Mouse (Mus musculus) erythroblast, embryonic 14.5 days (primary cell): Measurements from ENCODE around the gene Dlg2. TPM values are rescaled to one million over a fixed set of nuclear protein-coding genes. Genes with fewer than 3 reads are reported as not detected.

Experiments
- H3K27me3 ChIP-seq: 2 replicates; pipeline ENCODE4 v1.6.1; 2012; ENCODE audit warnings: inconsistent platforms; ENCODE audit not compliant: control insufficient read depth
- H3K36me3 ChIP-seq: 2 replicates; pipeline ENCODE4 v1.6.1; 2012; ENCODE audit warnings: mild to moderate bottlenecking, inconsistent platforms; ENCODE audit not compliant: control insufficient read depth
- H3K4me1 ChIP-seq: 2 replicates; pipeline ENCODE4 v1.6.1; 2012; ENCODE audit warnings: inconsistent platforms; ENCODE audit not compliant: control insufficient read depth
- H3K4me3 ChIP-seq: replicated peaks from 2 replicates; pipeline ENCODE3; 2012; ENCODE audit warnings: moderate library complexity, mild to moderate bottlenecking, inconsistent platforms
- H3K9me3 ChIP-seq: 2 replicates; pipeline ENCODE4 v1.6.1; 2012; ENCODE audit warnings: low read length, inconsistent platforms, mixed read lengths; ENCODE audit not compliant: control insufficient read depth
- GATA1 ChIP-seq: IDR thresholded peaks from 2 replicates; pipeline ENCODE4 v1.6.1; 2012; ENCODE audit warnings: low read length, inconsistent platforms, mixed read lengths
- TAL1 ChIP-seq: IDR thresholded peaks from 3 replicates; pipeline ENCODE4 v1.6.1; 2012; ENCODE audit warnings: low read length, inconsistent platforms, mixed read lengths
- polyA plus RNA-seq: library from polyadenylated mRNA; stranded (reverse); fragments of >175 nt; gene quantifications from 2 replicates; pipeline ENCODE4 v1.2.3, GENCODE M21; 2012

Gene Dlg2
- polyA plus RNA-seq, 1 experiment = not detected

GRCm38 (mm10) chr7:91674401-91674800, 1197.9 kb downstream of the Dlg2 start:
- Histone ChIP-seq H3K27me3 (no peaks in the 10 kb centered on the region), H3K4me3 (no peak overlapping the region), H3K36me3 (no peaks in the 10 kb centered on the region), H3K4me1 (no peaks in the 10 kb centered on the region), H3K9me3 (no peaks in the 10 kb centered on the region)
- TF ChIP-seq TAL1 (no peak), GATA1 (no peak)

- Histone ChIP-seq H3K9me3 (no peaks in the 10 kb centered on the region), H3K4me3 (no peak overlapping the region), H3K27me3 (no peaks in the 10 kb centered on the region), H3K4me1 (no peaks in the 10 kb centered on the region), H3K36me3 (no peaks in the 10 kb centered on the region)
- no peak for TF ChIP-seq GATA1
- no peak for TF ChIP-seq TAL1
Measured at GRCm38 (mm10) chr7:91677934-91678333, 1201.5 kb downstream of the Dlg2 start.

GRCm38 (mm10) chr7:91687930-91688329, 1211.5 kb downstream of the Dlg2 start:
- Histone ChIP-seq H3K36me3 (no peaks in the 10 kb centered on the region), H3K4me3 (no peak overlapping the region), H3K4me1 (no peaks in the 10 kb centered on the region), H3K27me3 (no peaks in the 10 kb centered on the region), H3K9me3 (no peaks in the 10 kb centered on the region)
- TF ChIP-seq GATA1 (no peak), TAL1 (no peak)

GRCm38 (mm10) chr7:91689829-91690228, 1213.4 kb downstream of the Dlg2 start:
- Histone ChIP-seq H3K27me3 (no peaks in the 10 kb centered on the region), H3K9me3 (no peaks in the 10 kb centered on the region), H3K4me1 (no peaks in the 10 kb centered on the region), H3K4me3 (no peak overlapping the region), H3K36me3 (no peaks in the 10 kb centered on the region)
- no peak for TF ChIP-seq TAL1
- no peak for TF ChIP-seq GATA1

GRCm38 (mm10) chr7:91709853-91710252, 1233.4 kb downstream of the Dlg2 start:
- TF ChIP-seq GATA1 (no peak), TAL1 (no peak)

GRCm38 (mm10) chr7:91711184-91711583, 1234.7 kb downstream of the Dlg2 start:
- Histone ChIP-seq H3K27me3 (no peaks in the 10 kb centered on the region), H3K9me3 (no peaks in the 10 kb centered on the region), H3K36me3 (no peaks in the 10 kb centered on the region), H3K4me3 (no peak overlapping the region), H3K4me1 (no peaks in the 10 kb centered on the region)
- TF ChIP-seq GATA1 (no peak), TAL1 (no peak)

More at GRCm38 (mm10) chr7:91709853-91710252, 1233.4 kb downstream of the Dlg2 start:
- H3K4me3 ChIP-seq = no peak overlapping the region
- H3K9me3 ChIP-seq = no peaks in the 10 kb centered on the region
- no peaks in the 10 kb centered on the region for H3K36me3 ChIP-seq
- H3K27me3 ChIP-seq = no peaks in the 10 kb centered on the region
- H3K4me1 ChIP-seq = no peaks in the 10 kb centered on the region

- H3K9me3 ChIP-seq = no peaks in the 10 kb centered on the region
- TF ChIP-seq GATA1 (no peak), TAL1 (no peak)
- no peaks in the 10 kb centered on the region for H3K36me3 ChIP-seq
- H3K4me3 ChIP-seq = no peak overlapping the region
- no peaks in the 10 kb centered on the region for H3K4me1 ChIP-seq
- no peaks in the 10 kb centered on the region for H3K27me3 ChIP-seq
Measured at GRCm38 (mm10) chr7:91715776-91716175, 1239.3 kb downstream of the Dlg2 start.

GRCm38 (mm10) chr7:91716696-91717095, 1240.2 kb downstream of the Dlg2 start:
- H3K9me3 ChIP-seq = no peaks in the 10 kb centered on the region
- H3K27me3 ChIP-seq = no peaks in the 10 kb centered on the region
- no peak for TF ChIP-seq GATA1
- TF ChIP-seq TAL1 = no peak
- no peaks in the 10 kb centered on the region for H3K4me1 ChIP-seq
- no peak overlapping the region for H3K4me3 ChIP-seq
- H3K36me3 ChIP-seq = no peaks in the 10 kb centered on the region

- no peaks in the 10 kb centered on the region for H3K9me3 ChIP-seq
- H3K4me3 ChIP-seq = no peak overlapping the region
- no peaks in the 10 kb centered on the region for H3K4me1 ChIP-seq
- TF ChIP-seq TAL1 (no peak), GATA1 (no peak)
- H3K36me3 ChIP-seq = no peaks in the 10 kb centered on the region
- no peaks in the 10 kb centered on the region for H3K27me3 ChIP-seq
Measured at GRCm38 (mm10) chr7:91720318-91720717, 1243.8 kb downstream of the Dlg2 start.

- Histone ChIP-seq H3K9me3 (no peaks in the 10 kb centered on the region), H3K4me1 (no peaks in the 10 kb centered on the region), H3K27me3 (no peaks in the 10 kb centered on the region), H3K36me3 (no peaks in the 10 kb centered on the region), H3K4me3 (no peak overlapping the region)
- no peak for TF ChIP-seq TAL1
- no peak for TF ChIP-seq GATA1
Measured at GRCm38 (mm10) chr7:91724397-91724796, 1247.9 kb downstream of the Dlg2 start.
